Mouse (Mus musculus) stomach, postnatal 0 days (tissue): ENCODE results near the gene Armh1.

ENCODE experiments used
- CTCF ChIP-seq: IDR thresholded peaks from 2 replicates; pipeline ENCODE4 v1.5.1; 2016; ENCODE audit warnings: antibody characterized with exemption, low read depth, mild to moderate bottlenecking, moderate library complexity
- EP300 ChIP-seq: optimal IDR thresholded peaks from 2 replicates; pipeline ENCODE3; 2016; ENCODE audit warnings: antibody characterized with exemption

DNA sequence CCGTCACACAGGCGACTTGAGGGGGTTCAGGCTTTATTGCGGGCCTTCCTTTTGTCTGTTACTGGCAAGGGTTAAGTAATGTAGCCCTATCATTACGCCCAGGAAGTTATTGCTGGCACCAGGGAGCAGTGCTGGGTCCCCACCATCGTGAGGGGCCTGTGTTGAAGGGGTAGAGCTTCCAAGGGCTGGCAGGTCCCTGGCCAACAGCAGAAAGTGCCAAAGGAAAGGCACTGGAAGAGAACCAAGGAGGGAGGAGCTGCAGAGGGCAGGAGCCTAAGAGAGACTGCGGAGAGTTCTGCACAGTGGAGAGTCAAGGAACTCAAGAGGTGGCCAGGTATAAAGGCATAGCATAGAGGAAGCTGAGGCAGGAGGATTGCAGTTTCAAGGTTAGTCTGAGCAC, 2.7 kb upstream of the Armh1 start:
- TF ChIP-seq CTCF (no peak), EP300 (no peak)
